Mouse (Mus musculus): ENCODE measurements at regions not wholly inside any gene's neighbourhood (a gene's known extent, or its start where the extent isn't known, plus 50 kb on each side); places are given as distances from the start of the nearest gene placed in this dataset.

- Histone ChIP-seq H3K9me3 (ENCODE audit: low read length) (no peaks in the 10 kb centered on the region), H3K4me2 (ENCODE audit: low read depth, low read length, poor library complexity, severe bottlenecking) (no peak overlapping the region), H3K4me3 (ENCODE audit: low read depth, low read length) (no peak overlapping the region), H3K27me3 (ENCODE audit: insufficient read depth, low read length) (no peaks in the 10 kb centered on the region), H3K27ac (ENCODE audit: low read depth, low read length) (no peak overlapping the region), H3K9ac (replicated peaks; ENCODE audit: low read length, poor library complexity, severe bottlenecking) (no peak overlapping the region), H3K36me3 (ENCODE audit: insufficient read depth, low read length) (no peaks in the 10 kb centered on the region), H3K4me1 (ENCODE audit: insufficient read depth, low read length) (no peaks in the 10 kb centered on the region)
- ATAC-seq (ENCODE audit: low FRiP score) (no peak), DNase-seq (ENCODE audit: low spot score) (no peak)
- no peak for TF ChIP-seq CTCF (IDR thresholded peaks at IDR 0.05)
- 41% methylated on average over 5 of the region's 5 CpGs for WGBS
These were observed 66.3 kb downstream of the Fam50b start for GRCm38 (mm10) chr13:34800906-34801305.

GRCm38 (mm10) chr13:34806532-34807092, 68.5 kb upstream of the Prpf4b start:
- Histone ChIP-seq H3K4me3 (ENCODE audit: low read depth, low read length) (no peak overlapping the region), H3K9ac (replicated peaks; ENCODE audit: low read length, poor library complexity, severe bottlenecking) (no peak overlapping the region), H3K9me3 (ENCODE audit: low read length) (no peaks in the 10 kb centered on the region), H3K4me1 (ENCODE audit: insufficient read depth, low read length) (peaks cover 2% of the 10 kb centered on the region; the same call in 1 of the 2 replicates), H3K27ac (ENCODE audit: low read depth, low read length) (no peak overlapping the region), H3K27me3 (ENCODE audit: insufficient read depth, low read length) (no peaks in the 10 kb centered on the region), H3K4me2 (ENCODE audit: low read depth, low read length, poor library complexity, severe bottlenecking) (no peak overlapping the region), H3K36me3 (ENCODE audit: insufficient read depth, low read length) (no peaks in the 10 kb centered on the region)
- WGBS, result 32% methylated on average over 9 of the region's 9 CpGs
- peak; percentile 56; the same call in 1 of the 2 replicates for ATAC-seq (ENCODE audit: low FRiP score)
- no peak for TF ChIP-seq CTCF (IDR thresholded peaks at IDR 0.05)
- peak; percentile 61 for DNase-seq (ENCODE audit: low spot score)

DNA sequence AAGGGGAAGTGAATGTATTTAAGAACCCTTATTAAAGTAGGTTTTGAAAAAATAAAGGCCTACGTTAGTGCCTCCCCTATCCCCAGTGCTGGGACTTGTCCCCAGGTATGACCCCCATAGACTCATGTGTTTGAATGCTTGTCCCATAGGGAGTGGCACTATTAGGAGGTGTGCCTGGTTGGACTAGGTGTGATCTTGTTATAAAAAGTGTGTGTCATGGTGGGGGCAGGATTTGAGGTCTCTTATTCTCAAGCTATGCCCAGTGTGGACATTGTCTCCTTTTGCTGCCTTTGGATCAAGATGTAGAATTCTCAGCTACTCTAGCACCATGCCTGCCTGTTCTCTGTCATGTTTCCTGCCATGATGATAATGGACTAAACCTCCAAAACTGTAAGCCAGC, 65.6 kb upstream of the Prpf4b start:
- H3K9ac ChIP-seq (replicated peaks; ENCODE audit: low read length, poor library complexity, severe bottlenecking), result no peak overlapping the region
- ATAC-seq (ENCODE audit: low FRiP score) (no peak), DNase-seq (ENCODE audit: low spot score) (no peak)
- H3K4me2 ChIP-seq (ENCODE audit: low read depth, low read length, poor library complexity, severe bottlenecking), result no peak overlapping the region
- peaks cover 5% of the 10 kb centered on the region; the same call in 1 of the 2 replicates for H3K4me1 ChIP-seq (ENCODE audit: insufficient read depth, low read length)
- H3K4me3 ChIP-seq (ENCODE audit: low read depth, low read length), result no peak overlapping the region
- TF ChIP-seq CTCF (IDR thresholded peaks at IDR 0.05), result no peak
- no peaks in the 10 kb centered on the region for H3K36me3 ChIP-seq (ENCODE audit: insufficient read depth, low read length)
- H3K27ac ChIP-seq (ENCODE audit: low read depth, low read length), result no peak overlapping the region
- 90% methylated on average over 1 of the region's 1 CpGs for WGBS
- H3K9me3 ChIP-seq (ENCODE audit: low read length), result no peaks in the 10 kb centered on the region
- H3K27me3 ChIP-seq (ENCODE audit: insufficient read depth, low read length), result no peaks in the 10 kb centered on the region

- peak; percentile 85 for DNase-seq (ENCODE audit: low spot score)
- Histone ChIP-seq H3K9me3 (ENCODE audit: low read length) (no peaks in the 10 kb centered on the region), H3K4me3 (ENCODE audit: low read depth, low read length) (no peak overlapping the region), H3K9ac (replicated peaks; ENCODE audit: low read length, poor library complexity, severe bottlenecking) (0 out of 2 replicates have a peak overlapping the region, but pooled peaks have one; percentile 1), H3K27me3 (ENCODE audit: insufficient read depth, low read length) (no peaks in the 10 kb centered on the region), H3K4me2 (ENCODE audit: low read depth, low read length, poor library complexity, severe bottlenecking) (peak overlapping the region; percentile 21; the same call in 1 of the 2 replicates), H3K4me1 (ENCODE audit: insufficient read depth, low read length) (peaks cover 5% of the 10 kb centered on the region; the same call in 1 of the 2 replicates), H3K27ac (ENCODE audit: low read depth, low read length) (peak overlapping the region; percentile 27), H3K36me3 (ENCODE audit: insufficient read depth, low read length) (no peaks in the 10 kb centered on the region)
- TF ChIP-seq CTCF (IDR thresholded peaks at IDR 0.05), result no peak
- WGBS, result 10% methylated on average over 18 of the region's 18 CpGs
- peak; percentile 84 for ATAC-seq (ENCODE audit: low FRiP score)
These were observed 60.7 kb upstream of the Prpf4b start for GRCm38 (mm10) chr13:34814161-34815056.

DNA sequence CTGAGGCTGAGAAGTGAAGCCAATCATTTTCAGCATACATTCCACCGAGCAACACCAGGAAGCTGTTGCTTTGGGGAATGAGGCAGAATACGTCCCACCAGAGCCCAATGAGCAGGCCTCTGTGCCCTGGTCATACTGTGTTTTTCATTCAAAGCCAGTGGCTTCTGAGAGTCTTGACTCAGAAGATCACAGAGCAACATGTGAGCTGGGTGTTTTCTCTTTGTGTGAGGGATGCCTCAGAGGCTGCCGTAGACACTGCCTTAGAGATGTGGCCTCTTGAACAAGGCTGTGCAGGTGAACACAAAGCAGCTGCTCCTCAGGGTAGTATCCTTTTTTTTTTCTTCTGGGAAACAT, 60.1 kb upstream of the Prpf4b start:
- Histone ChIP-seq H3K4me1 (ENCODE audit: insufficient read depth, low read length) (peaks cover 5% of the 10 kb centered on the region; the same call in 1 of the 2 replicates), H3K4me3 (ENCODE audit: low read depth, low read length) (no peak overlapping the region), H3K27me3 (ENCODE audit: insufficient read depth, low read length) (no peaks in the 10 kb centered on the region), H3K9me3 (ENCODE audit: low read length) (no peaks in the 10 kb centered on the region), H3K27ac (ENCODE audit: low read depth, low read length) (peak overlapping the region; percentile 27; the same call in 1 of the 2 replicates), H3K4me2 (ENCODE audit: low read depth, low read length, poor library complexity, severe bottlenecking) (no peak overlapping the region), H3K9ac (replicated peaks; ENCODE audit: low read length, poor library complexity, severe bottlenecking) (no peak overlapping the region), H3K36me3 (ENCODE audit: insufficient read depth, low read length) (no peaks in the 10 kb centered on the region)
- peak; percentile 35 for ATAC-seq (ENCODE audit: low FRiP score)
- DNase-seq (ENCODE audit: low spot score), result no peak
- no peak for TF ChIP-seq CTCF (IDR thresholded peaks at IDR 0.05)
- WGBS, result 17% methylated on average over 3 of the region's 3 CpGs

DNA sequence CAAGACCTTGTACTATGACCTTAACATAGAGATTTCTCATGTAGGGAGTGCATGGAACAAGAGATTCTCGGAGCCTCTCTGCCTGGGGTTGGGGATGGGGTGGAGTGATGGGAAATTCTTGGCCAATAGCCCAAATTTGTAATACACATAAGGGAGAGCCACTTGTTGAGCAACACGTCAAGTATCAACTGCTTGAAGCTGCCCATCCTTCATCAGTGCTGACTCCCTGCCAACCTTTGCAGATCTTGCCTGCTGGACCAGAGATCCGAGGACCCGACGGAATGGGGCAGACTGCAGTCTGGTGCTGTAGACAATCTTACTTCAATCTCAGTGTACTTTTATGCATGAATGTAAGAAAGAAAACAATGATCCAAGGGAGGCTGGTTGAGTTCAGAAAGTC, 56.9 kb upstream of the Prpf4b start:
- H3K9me3 ChIP-seq (ENCODE audit: low read length), result no peaks in the 10 kb centered on the region
- no peak for TF ChIP-seq CTCF (IDR thresholded peaks at IDR 0.05)
- ATAC-seq (ENCODE audit: low FRiP score) (no peak), DNase-seq (ENCODE audit: low spot score) (no peak)
- H3K4me3 ChIP-seq (ENCODE audit: low read depth, low read length), result no peak overlapping the region
- no peaks in the 10 kb centered on the region for H3K36me3 ChIP-seq (ENCODE audit: insufficient read depth, low read length)
- no peaks in the 10 kb centered on the region for H3K27me3 ChIP-seq (ENCODE audit: insufficient read depth, low read length)
- H3K4me2 ChIP-seq (ENCODE audit: low read depth, low read length, poor library complexity, severe bottlenecking), result no peak overlapping the region
- H3K9ac ChIP-seq (replicated peaks; ENCODE audit: low read length, poor library complexity, severe bottlenecking), result no peak overlapping the region
- peaks cover 5% of the 10 kb centered on the region; the same call in 1 of the 2 replicates for H3K4me1 ChIP-seq (ENCODE audit: insufficient read depth, low read length)
- 86% methylated on average over 5 of the region's 5 CpGs for WGBS
- H3K27ac ChIP-seq (ENCODE audit: low read depth, low read length), result no peak overlapping the region
